Mouse (Mus musculus) erythroblast, embryonic 14.5 days (primary cell): ENCODE results near the gene Xpc.

ENCODE experiments used
- GATA1 ChIP-seq: IDR thresholded peaks from 2 replicates; pipeline ENCODE4 v1.6.1; 2012; ENCODE audit warnings: low read length, inconsistent platforms, mixed read lengths
- TAL1 ChIP-seq: IDR thresholded peaks from 3 replicates; pipeline ENCODE4 v1.6.1; 2012; ENCODE audit warnings: low read length, inconsistent platforms, mixed read lengths

DNA sequence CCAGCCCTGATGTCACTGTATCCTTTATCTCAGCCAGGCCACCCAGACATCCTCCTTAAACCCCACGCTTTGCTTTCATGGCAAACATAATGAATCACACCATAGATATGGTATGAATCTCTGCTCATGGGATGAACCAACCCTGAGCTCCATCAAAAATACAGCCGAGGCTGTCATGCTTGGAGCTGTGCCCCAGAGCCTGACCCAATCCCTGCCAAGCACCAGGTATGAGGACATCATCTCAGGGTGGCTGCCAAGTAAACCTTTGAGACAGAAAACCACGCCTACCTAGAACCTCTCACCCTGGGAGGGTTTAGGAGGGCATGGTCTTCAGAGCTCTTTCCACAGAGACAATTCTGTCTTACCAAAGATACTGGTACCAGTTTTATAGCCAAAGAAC is 47.3 kb upstream of the Xpc start:
- TF ChIP-seq GATA1: no peak
- TF ChIP-seq TAL1: no peak
